Mouse (Mus musculus): ENCODE results near the gene Atp9a.

DNA sequence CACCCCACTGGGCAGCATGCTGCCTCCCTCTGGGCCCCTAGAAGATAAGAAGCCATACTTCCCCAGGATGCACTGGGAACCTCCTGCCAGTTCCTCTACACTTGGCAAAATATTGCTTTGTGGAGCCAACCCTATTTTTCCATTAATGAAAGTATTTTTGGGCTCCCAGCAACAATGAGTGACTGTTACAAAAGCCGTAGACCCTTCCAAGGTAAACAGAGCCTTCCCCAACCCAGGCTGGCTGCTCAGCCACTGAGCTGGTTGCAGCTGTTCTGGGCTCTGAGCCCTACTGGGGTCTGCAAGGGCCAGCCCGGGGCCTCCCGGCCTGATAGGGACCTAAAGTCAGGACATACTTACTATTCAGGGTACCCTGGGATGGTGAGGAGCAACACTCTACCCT, 131.3 kb downstream of the Atp9a start:
- TF ChIP-seq POLR2A (IDR thresholded peaks at IDR 0.05; ENCODE audit: extremely low read depth, insufficient read depth, low read length) (no peak), CTCF (IDR thresholded peaks at IDR 0.05; ENCODE audit: extremely low read depth, insufficient read depth, low read length) (no peak)
